Mouse (Mus musculus): ENCODE measurements around the gene Ifit1bl2. TPM values are rescaled to one million over a fixed set of nuclear protein-coding genes. Genes with fewer than 3 reads are reported as not detected.
A peak's percentile ranks its signal among the peaks of the same experiment; 100 is the strongest.
"Not testable (repeated sequence)": the region's sequence is repeated elsewhere in the genome, so short reads cannot be mapped to it uniquely, and the experiment has no call there.

Ifit1bl2 gene
- polyA plus RNA-seq, 1 experiment from 2014 or later: 0.49 TPM

DNA sequence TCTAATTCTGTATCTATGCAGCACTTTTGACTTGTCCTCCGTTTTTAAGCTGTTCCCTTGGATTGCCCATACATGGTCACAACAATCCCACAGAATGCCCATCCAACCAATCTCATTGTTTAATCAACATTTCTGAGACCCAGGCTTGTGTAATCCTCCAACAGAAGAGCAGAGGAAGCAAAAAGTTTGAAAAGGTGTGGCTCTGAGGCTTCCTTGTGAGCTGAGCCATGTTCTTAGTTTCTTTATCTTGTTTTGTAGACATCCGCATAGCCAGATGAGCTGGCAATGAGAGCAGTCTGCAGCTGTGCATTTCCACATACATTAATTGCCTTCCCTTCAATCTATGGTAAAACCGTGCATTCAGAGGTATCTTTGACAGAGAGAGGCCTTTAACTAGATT lies 35.1 kb downstream of the Ifit1bl2 start:
- no peak for ATAC-seq (replicated peaks)
- Histone ChIP-seq H3K36me3 (replicated peaks) (no peaks in the 10 kb centered on the region), H3K9me3 (no peaks in the 10 kb centered on the region), H3K9ac (no peak overlapping the region), H3K4me2 (no peak overlapping the region), H3K27ac (no peak overlapping the region), H3K4me1 (no peaks in the 10 kb centered on the region), H3K27me3 (replicated peaks) (no peaks in the 10 kb centered on the region), H3K4me3 (no peak overlapping the region)
- WGBS: 89% methylated on average over 3 of the region's 3 CpGs

- H3K36me3 ChIP-seq (replicated peaks); H3K27me3 ChIP-seq (replicated peaks); ATAC-seq (replicated peaks); H3K9me3 ChIP-seq; H3K27ac ChIP-seq; H3K4me3 ChIP-seq; H3K4me2 ChIP-seq; H3K4me1 ChIP-seq; H3K9ac ChIP-seq: not testable (repeated sequence)
- 43% methylated on average over 1 of the region's 1 CpGs for WGBS
Observed at GRCm38 (mm10) chr19:34601888-34602287, 38.7 kb downstream of the Ifit1bl2 start, which contains the start of gene Ifit1bl1. Gene Ifit1bl1 (minus strand): TSS chr19:34601956.

DNA sequence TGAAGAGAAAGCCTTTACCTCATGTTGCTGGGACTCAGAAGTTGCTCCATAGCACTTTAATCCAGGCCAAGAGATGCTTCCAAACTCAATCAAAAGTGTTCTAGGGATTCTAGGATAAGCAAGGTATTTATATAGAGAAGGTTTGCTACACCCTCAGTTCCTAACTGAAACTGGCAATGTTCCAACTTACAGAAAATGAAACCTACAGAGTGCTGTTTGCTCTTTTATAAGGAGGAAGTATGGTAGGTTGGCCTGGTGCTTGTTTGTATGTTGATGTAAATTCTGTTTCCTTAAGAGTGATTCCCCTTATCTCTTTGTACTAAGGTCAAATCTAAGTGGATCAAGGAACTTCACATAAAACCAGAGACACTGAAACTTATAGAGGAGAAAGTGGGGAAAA lies 41.3 kb downstream of the Ifit1bl2 start:
- H3K9ac ChIP-seq; H3K4me2 ChIP-seq; H3K36me3 ChIP-seq (replicated peaks); H3K27me3 ChIP-seq (replicated peaks); H3K4me1 ChIP-seq; ATAC-seq (replicated peaks); H3K4me3 ChIP-seq; H3K9me3 ChIP-seq; H3K27ac ChIP-seq: not testable (repeated sequence)

DNA sequence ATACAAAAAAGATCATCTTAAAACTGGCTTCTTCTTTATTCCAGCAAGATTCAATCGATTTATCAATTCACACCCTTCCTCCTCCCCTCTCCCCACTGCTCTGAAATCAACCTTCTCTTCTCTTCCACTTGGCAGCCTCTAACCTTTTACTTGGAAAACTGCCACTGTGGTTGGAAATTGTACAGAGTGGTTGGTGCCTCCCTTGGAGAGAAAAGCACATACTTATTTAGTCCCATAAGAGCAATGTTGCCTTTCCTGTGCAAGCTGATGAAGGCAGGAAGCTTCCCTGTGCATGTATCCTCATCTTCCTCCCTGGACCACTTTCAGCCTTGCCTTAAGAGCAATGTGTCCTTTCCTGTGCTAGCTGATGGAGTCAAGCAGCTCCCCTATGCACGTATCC lies 42.2 kb downstream of the Ifit1bl2 start:
- ATAC-seq (replicated peaks): no peak
- WGBS: 75% methylated on average over 2 of the region's 2 CpGs

DNA sequence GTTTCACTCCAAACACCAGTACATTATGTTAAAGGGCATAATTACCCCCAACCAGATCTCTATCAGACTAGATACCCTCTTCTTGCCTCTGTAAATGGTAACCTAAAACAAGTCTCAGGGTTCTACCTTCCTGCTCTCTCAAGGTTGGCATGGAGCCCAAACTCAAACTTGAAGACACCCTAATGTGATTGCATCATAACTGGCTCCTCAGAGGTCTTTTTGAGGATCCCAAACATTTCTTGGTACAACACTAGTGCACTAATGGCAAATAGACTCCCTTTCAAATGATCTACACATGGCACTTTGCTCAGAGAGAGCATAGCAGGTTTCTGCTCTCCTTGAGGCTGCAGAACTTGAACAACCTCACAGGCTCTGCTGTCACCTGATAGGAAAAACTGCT lies 43.7 kb downstream of the Ifit1bl2 start:
- Histone ChIP-seq H3K36me3 (replicated peaks) (no peaks in the 10 kb centered on the region), H3K27me3 (replicated peaks) (no peaks in the 10 kb centered on the region), H3K4me1 (no peaks in the 10 kb centered on the region), H3K4me3 (no peak overlapping the region), H3K4me2 (no peak overlapping the region), H3K9ac (no peak overlapping the region), H3K9me3 (no peaks in the 10 kb centered on the region), H3K27ac (no peak overlapping the region)
- no peak for ATAC-seq (replicated peaks)

More for the DNA sequence above, 42.2 kb downstream of the Ifit1bl2 start:
- Histone ChIP-seq H3K27me3 (replicated peaks) (no peaks in the 10 kb centered on the region), H3K9ac (no peak overlapping the region), H3K36me3 (replicated peaks) (no peaks in the 10 kb centered on the region), H3K4me2 (no peak overlapping the region), H3K9me3 (no peaks in the 10 kb centered on the region), H3K4me3 (no peak overlapping the region), H3K27ac (no peak overlapping the region), H3K4me1 (no peaks in the 10 kb centered on the region)

GRCm38 (mm10) chr19:34594523-34594922 lies 46.0 kb downstream of the Ifit1bl2 start:
- not testable (repeated sequence) for H3K27me3 ChIP-seq (replicated peaks); H3K4me3 ChIP-seq; H3K4me1 ChIP-seq; H3K9me3 ChIP-seq; ATAC-seq (replicated peaks); H3K4me2 ChIP-seq; H3K36me3 ChIP-seq (replicated peaks); H3K9ac ChIP-seq; H3K27ac ChIP-seq
- WGBS: 73% methylated on average over 3 of the region's 3 CpGs

DNA sequence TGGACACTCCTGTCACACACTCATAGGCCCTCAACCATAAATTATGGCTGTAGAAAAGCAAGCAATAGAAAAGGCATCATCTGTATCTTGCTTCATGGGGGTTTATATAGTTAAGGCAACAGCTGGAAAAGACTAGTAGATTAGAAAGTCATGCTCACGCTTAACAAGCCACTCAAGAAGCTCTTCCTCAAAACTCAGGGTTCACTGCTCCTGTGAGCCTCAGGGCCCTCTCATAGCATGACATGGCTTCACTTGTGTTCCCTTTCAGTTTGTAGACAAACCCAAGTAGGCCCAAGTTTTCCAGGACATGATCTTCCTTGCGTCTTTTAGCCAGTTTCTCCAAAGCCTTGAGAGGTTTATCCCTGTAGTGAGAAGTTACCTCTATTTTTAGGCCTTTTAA lies 47.1 kb downstream of the Ifit1bl2 start:
- WGBS: 92% methylated on average over 2 of the region's 2 CpGs
- no peak for ATAC-seq (replicated peaks)

DNA sequence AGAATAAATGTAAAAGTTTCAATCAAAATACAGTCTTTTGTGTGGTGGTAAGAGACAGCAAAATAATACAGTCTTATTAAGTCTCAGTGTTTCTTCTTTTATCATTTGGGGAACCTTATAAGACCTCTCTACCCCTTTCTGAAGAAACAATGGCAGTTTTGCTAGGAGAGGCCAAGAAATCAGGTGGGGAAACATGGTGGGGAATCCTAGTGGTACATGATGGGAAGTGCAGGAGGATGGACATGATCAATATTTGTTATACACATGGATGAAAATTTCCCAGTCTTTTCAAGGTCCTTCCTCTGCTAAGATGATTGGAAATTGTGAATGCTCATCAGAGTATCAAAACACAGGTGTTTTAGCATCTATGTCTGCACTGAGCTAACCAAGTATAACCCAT lies 51.6 kb downstream of the Ifit1bl2 start:
- H3K4me3 ChIP-seq: no peak overlapping the region
- no peak overlapping the region for H3K27ac ChIP-seq
- no peaks in the 10 kb centered on the region for H3K36me3 ChIP-seq (replicated peaks)
- H3K4me1 ChIP-seq: 0 out of 2 replicates have a peak, but pooled peaks cover 4% of the 10 kb centered on the region
- H3K9ac ChIP-seq: no peak overlapping the region
- ATAC-seq (replicated peaks): no peak
- H3K27me3 ChIP-seq (replicated peaks): no peaks in the 10 kb centered on the region
- H3K9me3 ChIP-seq: no peaks in the 10 kb centered on the region
- no peak overlapping the region for H3K4me2 ChIP-seq

More for the DNA sequence above, 47.1 kb downstream of the Ifit1bl2 start:
- Histone ChIP-seq H3K9me3 (no peaks in the 10 kb centered on the region), H3K27ac (no peak overlapping the region), H3K27me3 (replicated peaks) (no peaks in the 10 kb centered on the region), H3K36me3 (replicated peaks) (no peaks in the 10 kb centered on the region), H3K9ac (no peak overlapping the region), H3K4me3 (no peak overlapping the region), H3K4me1 (0 out of 2 replicates have a peak, but pooled peaks cover under 1% of the 10 kb centered on the region), H3K4me2 (no peak overlapping the region)

- ATAC-seq (replicated peaks): peak; percentile 68
- not testable (repeated sequence) for H3K9me3 ChIP-seq; H3K4me2 ChIP-seq; H3K4me1 ChIP-seq; H3K36me3 ChIP-seq (replicated peaks); H3K4me3 ChIP-seq; H3K27me3 ChIP-seq (replicated peaks); H3K9ac ChIP-seq
- 87% methylated on average over 7 of the region's 12 CpGs for WGBS
- H3K27ac ChIP-seq: peak overlapping the region; percentile 65
Observed at GRCm38 (mm10) chr19:34587898-34588692, 52.4 kb downstream of the Ifit1bl2 start.

GRCm38 (mm10) chr19:34585740-34586458 lies 54.6 kb downstream of the Ifit1bl2 start:
- H3K4me2 ChIP-seq; ATAC-seq (replicated peaks); H3K4me3 ChIP-seq; H3K9ac ChIP-seq; H3K36me3 ChIP-seq (replicated peaks); H3K4me1 ChIP-seq; H3K27ac ChIP-seq; H3K27me3 ChIP-seq (replicated peaks); H3K9me3 ChIP-seq: not testable (repeated sequence)
- 68% methylated on average over 5 of the region's 5 CpGs for WGBS

DNA sequence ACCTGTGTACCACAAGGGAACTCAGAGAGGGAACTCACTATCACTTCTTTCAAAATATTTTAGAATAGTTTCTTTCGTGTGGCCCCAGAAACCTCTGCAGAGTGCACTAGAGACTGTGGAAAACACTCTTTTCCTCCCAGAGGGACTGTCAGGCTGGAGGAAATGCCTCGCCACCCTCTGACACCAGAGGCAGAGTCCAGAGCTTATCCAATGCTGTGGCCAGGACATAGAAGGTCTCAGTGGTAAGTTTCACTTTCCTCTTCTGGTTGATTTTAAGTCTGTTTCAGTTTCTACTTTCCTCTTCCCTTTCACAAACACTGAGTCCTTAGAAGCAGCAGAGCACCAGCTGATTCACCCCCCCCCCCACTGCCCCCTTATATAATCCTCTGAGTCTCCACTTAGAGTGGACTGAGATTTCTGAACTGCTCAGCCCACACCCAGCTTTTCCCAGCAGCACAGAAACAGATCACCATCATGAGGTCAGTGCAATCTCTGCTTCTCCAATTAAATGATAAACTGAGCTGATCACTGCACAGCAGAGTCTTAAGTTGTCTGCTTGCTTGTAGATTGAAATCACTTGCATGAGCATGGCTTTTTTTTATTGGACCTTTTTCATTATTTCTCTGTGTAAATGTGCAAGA lies 57.3 kb downstream of the Ifit1bl2 start, which contains the start of gene Ifit3:
Gene Ifit3, plus strand, starts transcription at position 406 of the 641 bp plus-strand sequence.
- not testable (repeated sequence) for H3K36me3 ChIP-seq (replicated peaks); H3K27ac ChIP-seq; H3K4me1 ChIP-seq; H3K9me3 ChIP-seq; ATAC-seq (replicated peaks); H3K9ac ChIP-seq; H3K27me3 ChIP-seq (replicated peaks); H3K4me3 ChIP-seq; H3K4me2 ChIP-seq
- 71% methylated on average over 2 of the region's 2 CpGs for WGBS

DNA sequence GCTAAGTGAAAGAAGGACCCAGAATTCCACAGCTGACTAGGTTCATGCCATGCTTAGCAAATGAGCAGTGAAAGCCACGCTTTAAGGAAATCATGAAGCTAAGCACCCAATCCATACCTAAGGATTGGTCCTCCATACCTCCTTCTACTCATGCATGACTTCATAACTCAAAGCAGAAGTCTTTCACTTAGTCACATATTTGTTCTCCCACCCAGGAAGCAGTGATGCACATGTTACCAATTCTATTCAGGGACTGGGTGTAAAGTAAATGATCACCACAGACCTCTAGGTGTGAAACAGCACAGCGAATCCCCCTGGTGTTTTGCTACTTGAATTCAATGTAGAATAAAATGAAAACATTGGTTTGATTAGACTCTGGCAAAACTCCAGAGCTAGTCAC lies 57.8 kb downstream of the Ifit1bl2 start:
- WGBS: 87% methylated on average over 2 of the region's 2 CpGs
- H3K9ac ChIP-seq; H3K4me1 ChIP-seq; ATAC-seq (replicated peaks); H3K36me3 ChIP-seq (replicated peaks); H3K9me3 ChIP-seq; H3K4me3 ChIP-seq; H3K4me2 ChIP-seq; H3K27me3 ChIP-seq (replicated peaks); H3K27ac ChIP-seq: not testable (repeated sequence)

Measured in midbrain, embryonic 15.5 days (tissue).